Mouse (Mus musculus): Measurements from ENCODE around the gene Frmpd1. TPM values are rescaled to one million over a fixed set of nuclear protein-coding genes. Genes with fewer than 3 reads are reported as not detected.
A peak's percentile ranks its signal among the peaks of the same experiment; 100 is the strongest.

Gene Frmpd1
- polyA plus RNA-seq (2014; fragmentation: Nextera tagmentation; extraction: Ambion mirVana), result 0.80 and 1.5 TPM in 2 replicates

DNA sequence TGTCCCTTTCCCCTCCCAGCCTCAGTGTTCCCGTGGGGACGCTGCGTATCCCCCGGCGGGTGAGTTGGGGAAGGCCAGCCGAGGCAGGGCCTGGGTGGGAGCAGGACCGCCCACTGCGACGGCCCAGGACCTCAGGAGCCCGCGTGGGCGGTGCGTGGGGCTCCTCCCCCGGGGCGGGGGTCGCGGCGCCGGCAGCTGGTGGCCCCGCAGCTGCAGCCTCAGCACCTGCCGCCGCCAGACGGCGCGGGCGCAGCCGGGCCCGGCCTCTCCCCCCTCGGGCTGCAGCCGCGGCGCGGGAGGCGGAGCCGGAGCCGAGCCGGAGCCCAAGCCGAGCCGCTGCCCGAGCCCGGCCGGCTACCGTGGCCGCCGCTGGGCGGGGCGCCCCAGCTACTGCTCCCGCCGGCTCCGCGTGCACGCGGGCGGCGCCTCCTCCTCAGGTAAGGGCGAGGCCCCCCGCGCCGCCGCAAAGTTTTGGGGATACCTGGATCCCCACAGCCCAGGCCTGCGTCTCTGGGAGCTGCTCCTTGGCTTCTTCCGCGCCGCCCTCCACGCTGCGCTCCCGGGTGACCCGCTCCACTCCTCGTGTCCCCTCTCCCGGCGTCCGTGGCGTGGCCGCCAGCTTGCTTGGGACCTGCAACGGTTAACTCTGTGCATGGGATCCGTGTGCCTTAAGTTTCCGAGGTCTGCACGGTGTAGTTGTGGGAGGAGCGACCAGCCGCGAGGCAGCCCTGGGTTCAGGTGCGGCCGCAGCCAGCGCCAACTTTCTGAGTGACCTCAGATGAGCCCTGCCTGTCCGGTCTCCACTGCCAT is at the start of gene Frmpd1:
Frmpd1 (plus strand) TSS at position 355 of the 810 bp plus-strand sequence.
- H3K4me2 ChIP-seq (ENCODE audit: low read length), result peak within 1 kb of the TSS; percentile 98
- H3K36me3 ChIP-seq (ENCODE audit: control insufficient read depth, insufficient read depth, low read length), result no peaks in the 10 kb centered on the region
- H3K9me3 ChIP-seq (ENCODE audit: control insufficient read depth, low read length), result no peaks in the 10 kb centered on the region
- peak; percentile 84 for ATAC-seq (ENCODE audit: low FRiP score, low TSS enrichment)
- DNase-seq, result peak; percentile 85
- peak within 1 kb of the TSS; percentile 62 for H3K4me3 ChIP-seq (replicated peaks; ENCODE audit: low read depth, low read length)
- WGBS, result under 1% methylated on average over 73 of the region's 85 CpGs
- peaks cover 15% of the 10 kb centered on the region; the same call in 1 of the 2 replicates for H3K27me3 ChIP-seq (ENCODE audit: control insufficient read depth, insufficient read depth, low read length)
- H3K4me1 ChIP-seq (ENCODE audit: control insufficient read depth, insufficient read depth, low read length), result peaks cover 8% of the 10 kb centered on the region; the same call in 1 of the 2 replicates
- peak within 1 kb of the TSS; percentile 67 for H3K9ac ChIP-seq (replicated peaks; ENCODE audit: low read length)
- no peak within 1 kb of the TSS for H3K27ac ChIP-seq (replicated peaks; ENCODE audit: low read depth, low read length)

DNA sequence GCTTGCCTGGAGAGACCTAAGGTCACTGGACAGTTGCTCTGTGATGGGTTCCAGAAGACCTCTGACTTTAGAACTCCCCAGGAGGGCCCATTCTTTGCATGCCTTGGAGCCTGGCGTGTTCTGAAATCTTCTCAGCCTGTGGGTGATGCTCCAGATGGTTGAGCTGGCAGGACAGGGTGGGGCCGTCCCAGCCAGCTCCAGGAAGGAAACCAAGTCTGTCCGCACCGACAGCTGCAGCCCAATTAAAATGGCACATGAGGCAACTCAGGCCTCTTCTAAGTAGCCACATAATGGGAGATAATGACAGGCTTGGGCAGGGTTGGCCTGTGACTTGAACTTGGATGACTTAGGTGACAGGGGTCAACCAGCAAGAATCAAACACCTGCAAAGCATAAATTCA is 47.0 kb upstream of the Frmpd1 start:
- H3K4me2 ChIP-seq (ENCODE audit: low read length), result no peak overlapping the region
- WGBS, result 73% methylated on average over 4 of the region's 4 CpGs
- no peak overlapping the region for H3K4me3 ChIP-seq (replicated peaks; ENCODE audit: low read depth, low read length)
- H3K27me3 ChIP-seq (ENCODE audit: control insufficient read depth, insufficient read depth, low read length), result no peaks in the 10 kb centered on the region
- no peaks in the 10 kb centered on the region for H3K36me3 ChIP-seq (ENCODE audit: control insufficient read depth, insufficient read depth, low read length)
- H3K9ac ChIP-seq (replicated peaks; ENCODE audit: low read length), result no peak overlapping the region
- ATAC-seq (ENCODE audit: low FRiP score, low TSS enrichment), result no peak
- DNase-seq, result no peak
- H3K27ac ChIP-seq (replicated peaks; ENCODE audit: low read depth, low read length), result no peak overlapping the region
- H3K9me3 ChIP-seq (ENCODE audit: control insufficient read depth, low read length), result no peaks in the 10 kb centered on the region
- peaks cover 8% of the 10 kb centered on the region; the same call in 1 of the 2 replicates for H3K4me1 ChIP-seq (ENCODE audit: control insufficient read depth, insufficient read depth, low read length)

DNA sequence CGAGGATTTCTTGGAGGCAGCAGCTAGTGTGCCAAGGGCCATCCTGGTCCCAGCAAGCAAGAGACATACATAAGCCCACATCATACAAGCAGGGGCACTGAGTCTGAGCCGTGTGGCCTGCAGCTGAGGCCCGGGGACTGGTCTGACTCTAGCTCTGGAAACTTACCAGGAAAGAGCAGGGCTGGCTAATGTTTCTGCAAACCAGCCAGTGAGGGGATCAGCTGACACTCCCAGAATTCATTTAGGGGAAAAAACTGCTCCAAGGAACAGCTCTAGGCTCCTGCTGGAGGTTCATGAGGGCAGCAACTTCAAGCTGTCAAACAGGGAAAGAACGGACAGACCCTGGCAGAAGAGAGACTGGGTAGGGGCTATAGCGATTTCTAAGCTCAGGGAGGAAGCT is 42.8 kb upstream of the Frmpd1 start:
- ATAC-seq (ENCODE audit: low FRiP score, low TSS enrichment) (no peak), DNase-seq (peak; percentile 5)
- no peaks in the 10 kb centered on the region for H3K27me3 ChIP-seq (ENCODE audit: control insufficient read depth, insufficient read depth, low read length)
- peaks cover 16% of the 10 kb centered on the region; the same call in 1 of the 2 replicates for H3K4me1 ChIP-seq (ENCODE audit: control insufficient read depth, insufficient read depth, low read length)
- H3K27ac ChIP-seq (replicated peaks; ENCODE audit: low read depth, low read length), result no peak overlapping the region
- no peak overlapping the region for H3K4me3 ChIP-seq (replicated peaks; ENCODE audit: low read depth, low read length)
- H3K9ac ChIP-seq (replicated peaks; ENCODE audit: low read length), result no peak overlapping the region
- H3K4me2 ChIP-seq (ENCODE audit: low read length), result no peak overlapping the region
- WGBS, result 74% methylated on average over 5 of the region's 5 CpGs
- no peaks in the 10 kb centered on the region for H3K9me3 ChIP-seq (ENCODE audit: control insufficient read depth, low read length)
- no peaks in the 10 kb centered on the region for H3K36me3 ChIP-seq (ENCODE audit: control insufficient read depth, insufficient read depth, low read length)

DNA sequence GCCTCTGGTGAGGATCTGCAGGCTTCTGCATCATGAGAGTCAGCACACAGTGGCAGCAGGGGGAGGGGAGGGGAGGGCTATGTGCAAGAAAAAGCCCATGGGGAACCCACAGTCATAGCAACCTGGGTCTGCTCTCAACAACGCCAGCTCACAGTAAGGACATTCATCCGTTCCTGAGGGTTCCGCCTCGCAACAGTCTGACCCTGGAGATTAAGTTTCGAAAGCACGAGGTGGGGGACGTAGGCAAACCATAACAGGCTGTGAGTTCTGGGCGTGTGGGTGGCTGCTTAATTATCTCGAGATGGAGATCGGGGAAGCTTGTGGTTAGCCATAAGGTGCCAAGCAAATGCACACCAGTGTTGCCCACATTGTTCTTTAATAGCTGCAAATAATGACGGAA is 42.3 kb upstream of the Frmpd1 start:
- H3K4me1 ChIP-seq (ENCODE audit: control insufficient read depth, insufficient read depth, low read length), result peaks cover 16% of the 10 kb centered on the region; the same call in 1 of the 2 replicates
- DNase-seq, result peak; percentile 61
- no peak overlapping the region for H3K27ac ChIP-seq (replicated peaks; ENCODE audit: low read depth, low read length)
- no peaks in the 10 kb centered on the region for H3K9me3 ChIP-seq (ENCODE audit: control insufficient read depth, low read length)
- no peaks in the 10 kb centered on the region for H3K36me3 ChIP-seq (ENCODE audit: control insufficient read depth, insufficient read depth, low read length)
- no peak overlapping the region for H3K9ac ChIP-seq (replicated peaks; ENCODE audit: low read length)
- peak overlapping the region; percentile 34 for H3K4me2 ChIP-seq (ENCODE audit: low read length)
- no peaks in the 10 kb centered on the region for H3K27me3 ChIP-seq (ENCODE audit: control insufficient read depth, insufficient read depth, low read length)
- no peak overlapping the region for H3K4me3 ChIP-seq (replicated peaks; ENCODE audit: low read depth, low read length)
- 23% methylated on average over 11 of the region's 11 CpGs for WGBS
- ATAC-seq (ENCODE audit: low FRiP score, low TSS enrichment), result no peak

DNA sequence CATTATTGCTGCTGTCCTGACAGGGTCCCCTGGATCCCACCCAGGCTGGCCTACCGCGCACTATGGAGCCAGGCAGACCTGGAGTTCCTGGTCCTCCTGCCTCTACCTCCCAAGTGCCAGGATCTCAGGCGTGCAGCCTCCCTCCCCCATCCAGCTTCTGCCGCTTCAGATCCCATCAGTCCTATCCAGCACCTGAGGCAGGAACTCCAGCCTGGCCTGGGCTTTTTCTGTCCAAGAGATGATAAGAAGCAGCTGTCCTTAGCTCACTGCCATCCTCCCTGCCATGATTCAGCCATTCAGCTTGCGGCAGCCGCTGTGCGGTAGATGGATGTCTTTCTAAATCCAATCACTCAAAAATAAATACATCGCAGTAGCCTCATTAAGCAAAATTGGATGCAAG is 41.7 kb upstream of the Frmpd1 start:
- Histone ChIP-seq H3K27me3 (ENCODE audit: control insufficient read depth, insufficient read depth, low read length) (no peaks in the 10 kb centered on the region), H3K4me3 (replicated peaks; ENCODE audit: low read depth, low read length) (no peak overlapping the region), H3K36me3 (ENCODE audit: control insufficient read depth, insufficient read depth, low read length) (no peaks in the 10 kb centered on the region), H3K4me2 (ENCODE audit: low read length) (no peak overlapping the region; the same call in 1 of the 2 replicates), H3K4me1 (ENCODE audit: control insufficient read depth, insufficient read depth, low read length) (peaks cover 16% of the 10 kb centered on the region; the same call in 1 of the 2 replicates), H3K27ac (replicated peaks; ENCODE audit: low read depth, low read length) (no peak overlapping the region), H3K9ac (replicated peaks; ENCODE audit: low read length) (no peak overlapping the region), H3K9me3 (ENCODE audit: control insufficient read depth, low read length) (no peaks in the 10 kb centered on the region)
- DNase-seq, result peak; percentile 44
- WGBS, result 60% methylated on average over 8 of the region's 8 CpGs
- ATAC-seq (ENCODE audit: low FRiP score, low TSS enrichment), result no peak

DNA sequence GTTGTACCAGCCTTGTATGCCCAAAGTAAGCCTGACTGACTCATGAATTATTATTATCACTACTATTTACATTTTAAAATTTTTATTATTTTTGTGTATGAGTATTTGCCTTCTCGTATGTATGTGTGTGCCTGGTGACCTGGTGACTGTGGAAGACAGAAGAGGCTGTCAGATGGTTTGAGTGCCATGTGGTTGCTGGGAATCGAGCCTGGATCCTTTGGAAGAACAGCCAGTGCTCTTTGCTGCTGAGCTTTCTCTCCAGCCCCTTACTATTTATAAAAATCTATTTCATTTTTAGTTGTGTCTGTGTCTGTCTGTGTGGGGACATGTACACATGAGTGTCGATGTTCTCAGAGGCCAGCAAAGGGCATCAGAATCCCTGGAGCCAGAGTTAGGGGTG is 28.2 kb upstream of the Frmpd1 start:
- ATAC-seq (ENCODE audit: low FRiP score, low TSS enrichment), result no peak

DNA sequence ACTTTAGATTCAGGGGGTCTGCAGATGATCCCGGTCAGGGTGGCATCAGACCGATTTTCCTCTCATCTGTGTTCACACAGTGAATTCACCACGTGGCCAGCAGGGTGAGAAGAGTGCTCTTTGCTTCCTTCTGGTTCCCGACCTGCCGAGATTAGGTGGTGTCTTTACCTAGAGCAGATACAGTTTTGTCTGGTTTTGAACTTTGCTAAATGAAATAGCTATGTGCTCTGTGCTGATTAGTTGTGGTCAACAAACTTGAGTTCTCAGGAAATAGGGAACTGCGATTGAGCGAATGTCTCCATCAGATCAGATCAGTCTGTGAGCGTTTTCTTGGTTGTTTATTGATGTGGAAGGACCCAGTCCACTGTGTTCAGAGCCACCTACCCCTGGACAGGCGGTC is 26.1 kb upstream of the Frmpd1 start:
- DNase-seq (no peak), ATAC-seq (ENCODE audit: low FRiP score, low TSS enrichment) (no peak)
- Histone ChIP-seq H3K27me3 (ENCODE audit: control insufficient read depth, insufficient read depth, low read length) (no peaks in the 10 kb centered on the region), H3K9ac (replicated peaks; ENCODE audit: low read length) (no peak overlapping the region), H3K4me3 (replicated peaks; ENCODE audit: low read depth, low read length) (no peak overlapping the region), H3K9me3 (ENCODE audit: control insufficient read depth, low read length) (no peaks in the 10 kb centered on the region), H3K4me2 (ENCODE audit: low read length) (no peak overlapping the region), H3K27ac (replicated peaks; ENCODE audit: low read depth, low read length) (no peak overlapping the region), H3K36me3 (ENCODE audit: control insufficient read depth, insufficient read depth, low read length) (no peaks in the 10 kb centered on the region), H3K4me1 (ENCODE audit: control insufficient read depth, insufficient read depth, low read length) (no peaks in the 10 kb centered on the region)
- WGBS, result 72% methylated on average over 9 of the region's 9 CpGs

More for the DNA sequence above, 28.2 kb upstream of the Frmpd1 start:
- no peak overlapping the region for H3K9ac ChIP-seq (replicated peaks; ENCODE audit: low read length)
- no peaks in the 10 kb centered on the region for H3K9me3 ChIP-seq (ENCODE audit: control insufficient read depth, low read length)
- H3K4me2 ChIP-seq (ENCODE audit: low read length), result no peak overlapping the region
- H3K36me3 ChIP-seq (ENCODE audit: control insufficient read depth, insufficient read depth, low read length), result no peaks in the 10 kb centered on the region
- DNase-seq, result no peak
- whole genome bisulfite sequencing, result 87% methylated on average over 3 of the region's 3 CpGs
- H3K4me1 ChIP-seq (ENCODE audit: control insufficient read depth, insufficient read depth, low read length), result no peaks in the 10 kb centered on the region
- H3K27me3 ChIP-seq (ENCODE audit: control insufficient read depth, insufficient read depth, low read length), result no peaks in the 10 kb centered on the region
- H3K4me3 ChIP-seq (replicated peaks; ENCODE audit: low read depth, low read length), result no peak overlapping the region
- no peak overlapping the region for H3K27ac ChIP-seq (replicated peaks; ENCODE audit: low read depth, low read length)

DNA sequence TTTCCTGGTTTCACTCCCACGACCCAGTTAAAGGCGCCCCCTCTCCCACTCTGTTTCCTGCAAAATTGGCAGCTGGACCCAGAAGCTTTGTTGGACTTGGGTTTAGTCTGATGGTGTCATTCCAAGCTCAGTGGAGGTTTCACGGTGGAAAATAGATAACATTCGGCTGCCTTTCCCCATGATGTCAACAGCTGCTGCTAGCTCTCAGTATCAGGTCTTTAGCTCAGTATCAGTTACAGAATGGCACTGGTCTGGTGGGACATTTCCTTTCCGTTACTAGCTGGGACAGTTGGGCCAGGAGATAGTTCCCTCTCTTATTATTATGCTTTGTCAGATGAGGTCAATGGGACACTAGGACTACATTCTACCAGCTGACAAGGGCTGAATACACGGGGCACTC is 23.9 kb upstream of the Frmpd1 start:
- no peak overlapping the region for H3K27ac ChIP-seq (replicated peaks; ENCODE audit: low read depth, low read length)
- H3K27me3 ChIP-seq (ENCODE audit: control insufficient read depth, insufficient read depth, low read length), result no peaks in the 10 kb centered on the region
- ATAC-seq (ENCODE audit: low FRiP score, low TSS enrichment) (no peak), DNase-seq (no peak)
- H3K4me1 ChIP-seq (ENCODE audit: control insufficient read depth, insufficient read depth, low read length), result no peaks in the 10 kb centered on the region
- H3K36me3 ChIP-seq (ENCODE audit: control insufficient read depth, insufficient read depth, low read length), result no peaks in the 10 kb centered on the region
- 80% methylated on average over 6 of the region's 6 CpGs for WGBS
- H3K9ac ChIP-seq (replicated peaks; ENCODE audit: low read length), result no peak overlapping the region
- H3K4me3 ChIP-seq (replicated peaks; ENCODE audit: low read depth, low read length), result no peak overlapping the region
- no peak overlapping the region for H3K4me2 ChIP-seq (ENCODE audit: low read length)
- no peaks in the 10 kb centered on the region for H3K9me3 ChIP-seq (ENCODE audit: control insufficient read depth, low read length)

DNA sequence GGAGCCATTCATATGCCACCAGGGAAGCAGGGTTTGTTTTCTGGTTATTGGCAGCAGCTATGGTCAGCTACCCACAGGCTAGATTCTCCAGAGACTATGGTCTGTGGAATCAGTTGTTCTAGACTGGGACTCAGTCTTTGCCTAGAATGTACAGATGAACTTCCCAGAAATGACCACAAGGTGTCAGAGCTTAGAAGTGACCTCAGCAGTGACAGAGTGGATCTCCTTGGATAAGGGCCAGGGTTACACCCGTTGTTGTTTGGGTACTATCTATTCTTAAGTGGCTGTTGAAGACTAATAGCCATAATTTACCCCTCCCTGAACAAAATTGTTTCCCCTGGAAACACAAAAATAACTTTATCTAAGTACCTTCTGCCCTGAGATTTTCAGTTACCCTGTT is 21.0 kb upstream of the Frmpd1 start:
- H3K4me1 ChIP-seq (ENCODE audit: control insufficient read depth, insufficient read depth, low read length), result no peaks in the 10 kb centered on the region
- no peak overlapping the region for H3K27ac ChIP-seq (replicated peaks; ENCODE audit: low read depth, low read length)
- no peak overlapping the region for H3K9ac ChIP-seq (replicated peaks; ENCODE audit: low read length)
- 26% methylated on average over 1 of the region's 1 CpGs for WGBS
- H3K4me3 ChIP-seq (replicated peaks; ENCODE audit: low read depth, low read length), result no peak overlapping the region
- H3K36me3 ChIP-seq (ENCODE audit: control insufficient read depth, insufficient read depth, low read length), result no peaks in the 10 kb centered on the region
- ATAC-seq (ENCODE audit: low FRiP score, low TSS enrichment) (no peak), DNase-seq (peak; percentile 75)
- no peaks in the 10 kb centered on the region for H3K27me3 ChIP-seq (ENCODE audit: control insufficient read depth, insufficient read depth, low read length)
- no peaks in the 10 kb centered on the region for H3K9me3 ChIP-seq (ENCODE audit: control insufficient read depth, low read length)
- H3K4me2 ChIP-seq (ENCODE audit: low read length), result no peak overlapping the region
